Mouse (Mus musculus): ENCODE data around the gene Atp5j2. TPM values are rescaled to one million over a fixed set of nuclear protein-coding genes. Genes with fewer than 3 reads are reported as not detected.

Atp5j2 gene
- polyA plus RNA-seq, 1 experiment = 445 TPM

- under 1% methylated on average over 51 of the region's 51 CpGs for WGBS
- H3K27me3 ChIP-seq (ENCODE audit: control insufficient read depth, insufficient read depth, low read length) = no peaks in the 10 kb centered on the region
- TF ChIP-seq POLR2A (IDR thresholded peaks at IDR 0.05; ENCODE audit: borderline replicate concordance, insufficient read depth, low read length) = peak; percentile 92
- TF ChIP-seq CTCF (IDR thresholded peaks at IDR 0.05; ENCODE audit: borderline replicate concordance, insufficient read depth, low read depth, low read length) = no peak
- peaks cover 9% of the 10 kb centered on the region for H3K4me1 ChIP-seq (ENCODE audit: control insufficient read depth, insufficient read depth, low read length)
- peak; percentile 99 for DNase-seq
- peak within 1 kb of the TSS; percentile 91 for H3K4me3 ChIP-seq (replicated peaks; ENCODE audit: insufficient read depth, low read depth, low read length)
- H3K27ac ChIP-seq (ENCODE audit: insufficient read depth, low read length) = peak within 1 kb of the TSS; percentile 83
Measured at GRCm38 (mm10) chr5:145166536-145167305, 25.1 kb downstream of the Atp5j2 start, which contains the start of the genes Ptcd1 and Cpsf4. Gene Ptcd1 (minus strand): TSS chr5:145167108. Gene Cpsf4 (plus strand): TSS chr5:145167213.

- no peak overlapping the region for H3K27ac ChIP-seq (ENCODE audit: insufficient read depth, low read length)
- 80% methylated on average over 15 of the region's 15 CpGs for WGBS
Measured at GRCm38 (mm10) chr5:145165184-145165583, 26.7 kb downstream of the Atp5j2 start.

GRCm38 (mm10) chr5:145164710-145165109 lies 27.2 kb downstream of the Atp5j2 start:
- Histone ChIP-seq H3K4me1 (ENCODE audit: control insufficient read depth, insufficient read depth, low read length) (peaks cover 9% of the 10 kb centered on the region), H3K27me3 (ENCODE audit: control insufficient read depth, insufficient read depth, low read length) (no peaks in the 10 kb centered on the region), H3K4me3 (replicated peaks; ENCODE audit: insufficient read depth, low read depth, low read length) (no peak overlapping the region), H3K27ac (ENCODE audit: insufficient read depth, low read length) (no peak overlapping the region)
- 46% methylated on average over 3 of the region's 3 CpGs for WGBS
- TF ChIP-seq POLR2A (IDR thresholded peaks at IDR 0.05; ENCODE audit: borderline replicate concordance, insufficient read depth, low read length) (no peak), CTCF (IDR thresholded peaks at IDR 0.05; ENCODE audit: borderline replicate concordance, insufficient read depth, low read depth, low read length) (no peak)
- no peak for DNase-seq

More at GRCm38 (mm10) chr5:145165184-145165583, 26.7 kb downstream of the Atp5j2 start:
- Histone ChIP-seq H3K27me3 (ENCODE audit: control insufficient read depth, insufficient read depth, low read length) (no peaks in the 10 kb centered on the region), H3K4me3 (replicated peaks; ENCODE audit: insufficient read depth, low read depth, low read length) (no peak overlapping the region), H3K4me1 (ENCODE audit: control insufficient read depth, insufficient read depth, low read length) (peaks cover 9% of the 10 kb centered on the region)
- no peak for TF ChIP-seq POLR2A (IDR thresholded peaks at IDR 0.05; ENCODE audit: borderline replicate concordance, insufficient read depth, low read length)
- TF ChIP-seq CTCF (IDR thresholded peaks at IDR 0.05; ENCODE audit: borderline replicate concordance, insufficient read depth, low read depth, low read length) = no peak
- no peak for DNase-seq

- Histone ChIP-seq H3K27ac (ENCODE audit: insufficient read depth, low read length) (no peak overlapping the region), H3K4me1 (ENCODE audit: control insufficient read depth, insufficient read depth, low read length) (peaks cover 7% of the 10 kb centered on the region), H3K27me3 (ENCODE audit: control insufficient read depth, insufficient read depth, low read length) (no peaks in the 10 kb centered on the region), H3K4me3 (replicated peaks; ENCODE audit: insufficient read depth, low read depth, low read length) (no peak overlapping the region)
- TF ChIP-seq CTCF (IDR thresholded peaks at IDR 0.05; ENCODE audit: borderline replicate concordance, insufficient read depth, low read depth, low read length) = no peak
- no peak for TF ChIP-seq POLR2A (IDR thresholded peaks at IDR 0.05; ENCODE audit: borderline replicate concordance, insufficient read depth, low read length)
- 95% methylated on average over 14 of the region's 14 CpGs for WGBS
- DNase-seq = no peak
Measured at GRCm38 (mm10) chr5:145161361-145161760, 30.5 kb downstream of the Atp5j2 start.

GRCm38 (mm10) chr5:145152690-145153089 lies 39.2 kb downstream of the Atp5j2 start:
- H3K27me3 ChIP-seq (ENCODE audit: control insufficient read depth, insufficient read depth, low read length) = no peaks in the 10 kb centered on the region
- DNase-seq = no peak
- no peak overlapping the region for H3K27ac ChIP-seq (ENCODE audit: insufficient read depth, low read length)
- no peak overlapping the region for H3K4me3 ChIP-seq (replicated peaks; ENCODE audit: insufficient read depth, low read depth, low read length)
- no peaks in the 10 kb centered on the region for H3K4me1 ChIP-seq (ENCODE audit: control insufficient read depth, insufficient read depth, low read length)
- TF ChIP-seq POLR2A (IDR thresholded peaks at IDR 0.05; ENCODE audit: borderline replicate concordance, insufficient read depth, low read length) (no peak), CTCF (IDR thresholded peaks at IDR 0.05; ENCODE audit: borderline replicate concordance, insufficient read depth, low read depth, low read length) (no peak)
- WGBS = 91% methylated on average over 5 of the region's 5 CpGs

- TF ChIP-seq CTCF (IDR thresholded peaks at IDR 0.05; ENCODE audit: borderline replicate concordance, insufficient read depth, low read depth, low read length) (no peak), POLR2A (IDR thresholded peaks at IDR 0.05; ENCODE audit: borderline replicate concordance, insufficient read depth, low read length) (no peak)
- 88% methylated on average over 6 of the region's 6 CpGs for whole genome bisulfite sequencing
- H3K4me1 ChIP-seq (ENCODE audit: control insufficient read depth, insufficient read depth, low read length) = no peaks in the 10 kb centered on the region
- DNase-seq = no peak
- no peaks in the 10 kb centered on the region for H3K27me3 ChIP-seq (ENCODE audit: control insufficient read depth, insufficient read depth, low read length)
- no peak overlapping the region for H3K4me3 ChIP-seq (replicated peaks; ENCODE audit: insufficient read depth, low read depth, low read length)
- H3K27ac ChIP-seq (ENCODE audit: insufficient read depth, low read length) = no peak overlapping the region
Measured at GRCm38 (mm10) chr5:145149294-145149693, 42.6 kb downstream of the Atp5j2 start.

GRCm38 (mm10) chr5:145147748-145148147 lies 44.1 kb downstream of the Atp5j2 start:
- DNase-seq = no peak
- WGBS = 86% methylated on average over 5 of the region's 5 CpGs
- TF ChIP-seq CTCF (IDR thresholded peaks at IDR 0.05; ENCODE audit: borderline replicate concordance, insufficient read depth, low read depth, low read length) (no peak), POLR2A (IDR thresholded peaks at IDR 0.05; ENCODE audit: borderline replicate concordance, insufficient read depth, low read length) (no peak)
- Histone ChIP-seq H3K4me3 (replicated peaks; ENCODE audit: insufficient read depth, low read depth, low read length) (no peak overlapping the region), H3K27me3 (ENCODE audit: control insufficient read depth, insufficient read depth, low read length) (no peaks in the 10 kb centered on the region), H3K27ac (ENCODE audit: insufficient read depth, low read length) (no peak overlapping the region), H3K4me1 (ENCODE audit: control insufficient read depth, insufficient read depth, low read length) (no peaks in the 10 kb centered on the region)

- H3K4me3 ChIP-seq (replicated peaks; ENCODE audit: insufficient read depth, low read depth, low read length) = peak overlapping the region; percentile 98
- TF ChIP-seq CTCF (IDR thresholded peaks at IDR 0.05; ENCODE audit: borderline replicate concordance, insufficient read depth, low read depth, low read length) (no peak), POLR2A (IDR thresholded peaks at IDR 0.05; ENCODE audit: borderline replicate concordance, insufficient read depth, low read length) (no peak)
- H3K27me3 ChIP-seq (ENCODE audit: control insufficient read depth, insufficient read depth, low read length) = no peaks in the 10 kb centered on the region
- WGBS = under 1% methylated on average over 18 of the region's 18 CpGs
- no peaks in the 10 kb centered on the region for H3K4me1 ChIP-seq (ENCODE audit: control insufficient read depth, insufficient read depth, low read length)
- no peak for DNase-seq
- peak overlapping the region; percentile 90 for H3K27ac ChIP-seq (ENCODE audit: insufficient read depth, low read length)
Measured at GRCm38 (mm10) chr5:145140611-145141010, 51.3 kb downstream of the Atp5j2 start.
